Mouse (Mus musculus) adrenal gland (tissue): ENCODE data around the gene Phf3.

Source experiments
- intact Hi-C: fragments of 180-260 bp; cut with DNase I; formaldehyde crosslinking; loops from one replicate; pipeline ENCODE4 v1.15.1; 2025

The Phf3 gene

DNA sequence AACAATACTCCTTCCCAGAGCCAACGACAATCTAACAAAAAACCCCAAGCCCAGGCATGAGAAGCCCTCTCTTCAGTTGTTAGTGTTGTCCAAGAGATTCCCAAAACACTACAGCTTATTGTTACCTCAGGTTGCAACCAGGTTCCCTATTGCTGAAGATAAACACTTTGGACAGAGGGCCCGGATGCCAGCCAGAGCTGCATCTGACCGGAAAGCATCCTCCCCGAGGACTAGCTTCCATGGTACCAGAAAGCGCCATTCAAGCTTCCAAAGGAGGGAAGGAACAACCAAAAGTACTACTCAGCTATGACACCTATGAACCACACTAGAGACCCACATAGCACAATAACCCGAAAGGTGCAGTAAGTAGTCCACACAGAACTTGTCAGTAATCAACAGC is 38.2 kb downstream of the Phf3 start:
- intact Hi-C loops: no loop called here

- intact Hi-C loops: loop anchor here (5.0 kb wide), 1 partner anchor 40 kb away; the partner anchor contains the start of gene Phf3
Observed at GRCm38 (mm10) chr1:30832778-30833177, 40.9 kb downstream of the Phf3 start.

DNA sequence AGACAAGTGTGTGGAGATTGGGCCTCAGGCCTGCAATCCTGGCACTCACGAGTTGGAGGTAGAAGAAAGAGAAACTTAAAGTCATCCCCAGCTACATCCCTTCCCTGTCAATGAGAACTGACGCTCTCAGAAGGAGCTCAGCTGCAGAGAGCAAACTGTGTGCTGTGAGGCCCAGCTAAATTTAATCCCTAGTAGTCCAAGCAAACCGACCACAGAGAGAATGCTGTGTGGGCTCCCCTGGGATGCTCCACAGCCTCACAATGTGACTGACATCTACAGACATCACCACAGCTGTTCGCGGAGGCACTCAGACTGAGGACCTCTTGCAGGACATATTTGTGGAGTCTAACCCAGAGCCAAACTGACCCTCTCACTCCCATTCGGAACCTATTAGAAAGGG is 54.3 kb downstream of the Phf3 start:
- intact Hi-C loops: no loop called here

DNA sequence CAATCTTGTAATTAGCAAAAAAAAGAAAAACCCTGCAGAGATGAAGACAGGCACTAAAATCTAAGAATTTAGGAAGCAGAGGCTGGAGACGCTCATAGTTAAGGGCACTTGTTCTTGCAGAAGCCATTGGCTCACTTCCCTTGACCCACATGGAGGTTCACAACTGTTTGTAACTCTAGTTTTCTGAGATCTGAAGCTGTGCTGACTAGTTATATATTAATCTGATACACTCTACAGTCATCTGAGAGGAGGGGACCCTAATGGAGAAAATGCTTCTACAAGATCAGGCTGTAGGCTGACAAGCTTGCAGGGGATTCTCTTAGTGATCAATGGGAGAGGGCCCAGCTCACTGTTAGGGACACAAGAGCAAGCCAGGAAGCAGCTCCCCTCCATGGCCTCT is 58.1 kb downstream of the Phf3 start:
- intact Hi-C loops: no loop called here

DNA sequence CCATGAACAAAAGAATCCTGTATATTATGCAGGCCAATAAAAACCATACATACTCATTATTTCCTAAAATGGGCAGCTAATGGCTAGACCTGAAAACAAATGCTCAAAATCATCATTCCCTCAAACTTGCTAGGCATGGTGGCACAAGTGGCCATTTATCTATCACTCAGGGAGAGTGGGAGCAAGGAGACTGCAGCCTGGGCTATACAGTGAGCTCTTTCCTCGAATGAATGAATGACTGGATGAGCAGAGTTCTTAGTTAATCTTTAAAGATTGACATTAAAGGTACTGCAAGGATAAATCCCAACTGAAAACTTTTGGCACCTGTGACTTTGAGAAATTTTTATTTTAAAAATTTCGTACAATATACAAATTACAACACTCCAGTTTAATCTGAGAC is 58.7 kb downstream of the Phf3 start:
- intact Hi-C loops: no loop called here

- intact Hi-C loops: no loop called here
Observed at GRCm38 (mm10) chr1:30808101-30808699, 65.5 kb downstream of the Phf3 start.

DNA sequence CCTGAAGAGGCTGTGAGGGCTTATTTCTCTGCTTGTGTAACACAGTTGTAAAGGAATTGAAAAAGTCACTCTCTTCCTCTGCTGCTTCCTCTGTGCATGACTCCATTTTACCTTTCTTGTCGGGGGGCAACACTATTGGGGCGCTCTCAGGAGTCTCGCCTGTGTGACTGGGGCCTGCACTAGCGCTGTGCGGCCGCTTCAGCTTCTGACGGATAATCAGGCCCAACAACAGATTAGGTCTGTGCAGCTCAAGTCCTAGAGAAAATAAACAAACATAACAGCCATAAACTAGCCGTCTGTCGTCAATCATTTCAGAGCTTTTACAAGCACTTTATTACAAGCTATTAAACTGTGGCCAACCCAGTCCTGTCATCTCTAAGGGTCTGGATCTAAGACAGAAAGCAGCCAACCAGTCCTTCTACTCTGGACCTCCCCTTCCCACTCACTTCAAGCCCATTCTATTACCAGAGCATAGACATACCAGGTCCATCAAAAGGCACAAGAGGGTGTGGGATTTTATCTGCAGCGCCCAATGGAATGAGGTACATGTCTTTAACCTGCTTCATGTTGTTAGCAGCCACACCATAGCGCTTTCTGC is 67.9 kb downstream of the Phf3 start:
- intact Hi-C loops: no loop called here

DNA sequence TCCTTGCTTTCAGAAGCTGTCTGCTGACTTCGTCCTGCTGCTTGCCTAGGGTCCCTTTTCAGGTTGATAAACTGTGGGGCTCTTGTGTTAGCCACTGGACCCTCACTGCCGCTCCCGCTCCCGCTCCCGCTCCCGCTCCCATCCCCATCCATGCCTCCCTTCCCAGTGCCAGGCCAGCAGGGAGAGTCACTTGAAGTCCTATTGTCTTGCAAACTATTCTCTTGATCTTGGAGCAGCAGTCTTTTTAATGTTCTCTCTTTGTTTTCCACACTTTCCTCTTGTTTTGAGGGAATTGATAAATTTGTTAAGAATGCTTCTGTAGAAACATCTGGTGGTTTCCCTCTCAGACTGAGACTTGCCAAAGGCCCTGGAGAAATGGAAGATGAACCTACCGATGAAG is 68.8 kb downstream of the Phf3 start:
- intact Hi-C loops: no loop called here

DNA sequence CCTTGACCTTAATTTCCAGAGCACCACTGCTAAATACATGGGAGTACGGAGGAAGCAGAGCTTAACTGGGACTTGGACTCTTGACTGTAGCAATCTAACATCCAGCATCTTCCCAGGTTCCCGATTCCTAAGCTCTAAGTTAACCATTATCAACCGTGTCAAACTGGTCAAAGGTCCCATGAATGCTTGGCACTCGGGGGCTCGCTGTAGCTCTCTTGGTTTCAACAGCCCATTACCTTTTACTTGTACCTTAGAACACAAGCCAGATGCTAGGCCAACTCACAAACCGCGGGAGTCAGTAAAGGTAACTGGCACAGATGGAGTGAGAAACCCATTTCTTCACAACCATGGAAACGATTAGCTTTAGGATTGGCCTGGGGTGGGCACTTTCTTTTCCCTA is 71.8 kb downstream of the Phf3 start:
- intact Hi-C loops: no loop called here

DNA sequence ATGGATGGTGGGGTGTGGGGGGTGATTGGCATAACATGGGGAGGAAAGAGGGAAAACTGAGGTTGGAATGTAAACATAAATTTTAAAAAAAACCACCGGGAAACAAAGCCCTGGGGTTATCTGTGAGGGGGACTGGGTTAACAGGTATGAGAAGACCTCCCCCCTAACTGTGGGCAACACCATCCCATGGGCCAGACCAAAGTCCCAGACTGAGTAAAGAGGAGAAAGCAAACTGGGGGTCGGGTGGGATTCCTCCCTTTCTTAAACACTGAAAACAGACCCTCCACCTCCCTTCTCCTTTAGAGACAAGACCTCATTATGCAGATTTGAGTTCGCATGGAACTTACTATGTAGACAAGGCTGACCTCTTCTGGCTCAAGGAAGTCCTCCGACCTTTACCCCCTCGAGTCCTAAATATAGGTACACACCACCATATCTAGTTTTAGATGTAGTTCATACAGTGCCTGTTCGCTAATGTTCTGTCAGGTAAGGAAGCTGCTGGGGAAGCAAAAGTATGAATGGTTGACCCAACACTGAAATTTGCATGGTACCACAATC is 74.4 kb downstream of the Phf3 start:
- intact Hi-C loops: no loop called here

- intact Hi-C loops: no loop called here
Observed at GRCm38 (mm10) chr1:30794606-30795005, 79.1 kb downstream of the Phf3 start.

DNA sequence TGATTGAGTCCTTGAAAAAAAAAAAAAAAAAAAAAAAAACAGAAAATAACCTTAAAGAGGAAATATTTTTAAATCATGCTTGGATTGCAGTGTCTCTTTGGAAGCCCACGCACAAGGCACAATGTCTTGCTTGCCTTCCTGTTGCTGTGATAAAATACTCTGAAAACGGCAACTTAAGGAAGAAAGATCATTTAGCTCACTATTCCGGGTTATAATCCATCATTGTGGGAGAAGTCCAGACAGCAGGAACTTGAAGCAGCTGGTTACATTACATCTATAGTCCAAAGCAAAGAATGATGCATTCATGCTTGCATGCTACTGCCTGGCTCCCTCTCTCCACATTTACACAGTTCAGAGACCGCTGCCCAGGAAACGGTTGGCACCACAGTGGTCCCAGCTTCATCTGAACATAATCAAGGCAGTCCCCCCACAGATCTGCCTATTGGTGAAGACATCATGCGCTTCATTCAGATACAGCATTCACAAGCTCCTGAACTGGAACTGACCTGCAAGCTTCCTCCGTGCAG is 80.3 kb downstream of the Phf3 start:
- intact Hi-C loops: no loop called here

DNA sequence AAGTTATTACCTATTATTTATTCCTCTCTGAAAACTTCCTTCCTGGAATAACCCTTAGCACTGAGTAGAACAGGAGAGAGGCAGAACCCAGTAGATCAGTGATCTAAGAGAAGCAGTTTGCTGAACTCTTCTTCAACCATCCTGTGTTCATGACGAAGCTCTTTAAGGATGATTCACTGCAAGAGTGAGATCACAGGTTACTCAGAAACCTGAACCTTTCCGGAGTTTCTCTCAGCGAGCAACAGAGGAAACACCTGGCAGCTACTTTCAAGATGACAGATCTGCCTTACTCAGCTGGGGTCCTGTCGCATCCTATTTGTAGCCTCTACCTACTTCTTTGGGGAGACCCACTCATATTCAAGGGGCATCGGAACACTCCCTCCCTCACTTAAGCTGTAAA is 80.8 kb downstream of the Phf3 start:
- intact Hi-C loops: no loop called here

DNA sequence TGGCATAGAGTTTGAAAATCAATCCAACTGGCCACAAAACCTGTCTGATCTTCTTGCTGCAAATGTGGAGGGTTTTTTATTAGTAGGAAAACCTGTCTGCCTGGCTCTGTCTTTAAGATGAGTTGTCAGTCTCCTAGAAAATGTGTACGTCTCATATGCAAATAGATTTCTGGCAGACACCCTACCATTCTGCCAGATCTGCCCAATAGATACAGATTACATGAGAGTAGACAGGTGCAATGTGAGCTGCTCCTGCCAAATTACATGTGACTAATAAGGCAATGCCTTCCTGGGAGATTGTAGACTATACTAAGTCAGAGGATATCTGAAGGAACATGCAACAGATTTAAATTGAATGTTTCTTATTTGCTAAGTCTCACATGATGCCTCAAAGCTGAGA is 83.5 kb downstream of the Phf3 start:
- intact Hi-C loops: no loop called here

- intact Hi-C loops: no loop called here
Observed at GRCm38 (mm10) chr1:30789689-30790088, 84.0 kb downstream of the Phf3 start.

DNA sequence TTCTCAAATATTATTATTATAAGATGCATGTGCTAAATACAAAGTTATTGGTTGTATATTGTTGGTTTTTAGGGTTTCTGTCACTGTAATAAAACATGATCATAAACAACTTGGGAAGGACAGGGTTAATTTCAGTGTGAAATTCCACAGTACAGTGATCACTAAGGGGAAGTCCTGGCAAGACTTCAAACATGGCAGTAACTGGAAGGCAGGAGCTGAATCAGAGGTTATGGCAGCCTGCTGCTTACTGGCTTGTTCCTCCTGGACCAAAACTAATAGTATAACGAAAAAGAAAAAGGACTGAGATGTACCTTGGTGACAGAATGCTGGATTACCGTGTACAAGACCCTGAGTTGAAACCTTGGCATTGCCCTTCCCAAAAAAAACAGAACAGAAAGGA is 84.7 kb downstream of the Phf3 start:
- intact Hi-C loops: no loop called here

GRCm38 (mm10) chr1:30786583-30786982 is 87.1 kb downstream of the Phf3 start:
- intact Hi-C loops: no loop called here

DNA sequence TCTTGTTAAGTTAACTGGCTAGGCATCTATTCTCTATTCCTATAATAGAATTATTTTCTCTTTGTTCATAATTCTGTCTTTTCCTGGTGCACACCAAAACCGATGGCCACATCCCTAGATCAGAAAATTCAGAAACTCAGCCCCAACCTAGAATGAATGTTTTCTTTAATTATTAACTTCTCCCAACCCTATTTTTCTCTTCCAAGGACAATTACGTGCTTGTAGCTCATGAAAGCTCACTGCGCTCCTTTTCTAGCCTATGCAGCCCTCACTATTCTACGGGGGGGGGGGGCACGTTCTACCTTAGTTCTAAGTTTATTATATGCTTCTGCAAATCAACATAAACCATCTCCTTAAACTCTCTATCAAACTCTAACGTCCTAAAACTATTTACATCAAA is 90.0 kb downstream of the Phf3 start:
- intact Hi-C loops: loop anchor here (5.0 kb wide), 1 partner anchor 99 kb away; no protein-coding TSS in a partner anchor

DNA sequence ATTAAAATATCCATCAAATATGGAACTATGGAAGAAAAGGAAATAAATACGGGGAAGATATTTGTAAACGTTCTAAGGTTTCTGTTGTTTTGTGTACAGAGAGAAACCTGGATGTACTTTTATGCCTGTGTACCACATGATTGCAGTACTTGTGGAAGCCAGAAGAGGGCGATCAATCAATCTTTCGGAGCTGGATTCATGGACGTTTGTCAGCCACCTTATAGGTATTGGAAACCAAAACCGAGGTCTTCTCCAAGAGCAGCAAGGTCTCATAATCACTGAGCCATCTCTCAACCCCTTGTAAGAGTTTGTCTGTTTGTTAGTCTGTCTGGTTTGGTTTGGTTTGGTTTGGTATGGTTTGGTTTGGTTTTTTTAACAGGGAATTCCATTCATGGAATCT is 93.4 kb downstream of the Phf3 start:
- intact Hi-C loops: loop anchor here (5.0 kb wide), 1 partner anchor 102 kb away; no protein-coding TSS in a partner anchor

DNA sequence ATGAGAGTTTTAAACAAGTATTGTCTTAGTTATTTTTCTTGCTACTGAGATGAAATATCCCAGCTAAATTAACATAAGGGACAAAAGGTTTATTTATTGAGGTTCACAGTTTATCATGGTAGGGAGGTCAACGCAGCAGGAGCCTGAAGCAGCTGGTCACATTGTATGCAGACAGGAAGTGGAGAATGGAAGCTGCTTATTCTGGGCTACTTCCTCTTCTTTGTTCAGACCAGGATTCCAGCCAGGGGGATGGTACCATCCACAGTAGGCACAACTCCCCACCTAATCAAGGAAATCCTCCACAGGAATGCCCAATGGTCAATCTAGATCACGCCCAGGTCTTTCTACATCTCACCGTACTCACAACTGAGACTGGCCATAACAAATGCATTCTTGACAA is 94.2 kb downstream of the Phf3 start:
- intact Hi-C loops: loop anchor here (5.0 kb wide), 1 partner anchor 153 kb away; no protein-coding TSS in a partner anchor

- intact Hi-C loops: loop anchor here (1.0 to 5.0 kb wide), 2 partner anchors 154 to 375 kb away; no protein-coding TSS in a partner anchor
Observed at GRCm38 (mm10) chr1:30778374-30779005, 95.2 kb downstream of the Phf3 start.

GRCm38 (mm10) chr1:30776196-30776595 is 97.5 kb downstream of the Phf3 start:
- intact Hi-C loops: loop anchor here (5.0 kb wide), 1 partner anchor 156 kb away; no protein-coding TSS in a partner anchor
